Mouse (Mus musculus): ENCODE measurements around the gene Sik3.

Gene Sik3

DNA sequence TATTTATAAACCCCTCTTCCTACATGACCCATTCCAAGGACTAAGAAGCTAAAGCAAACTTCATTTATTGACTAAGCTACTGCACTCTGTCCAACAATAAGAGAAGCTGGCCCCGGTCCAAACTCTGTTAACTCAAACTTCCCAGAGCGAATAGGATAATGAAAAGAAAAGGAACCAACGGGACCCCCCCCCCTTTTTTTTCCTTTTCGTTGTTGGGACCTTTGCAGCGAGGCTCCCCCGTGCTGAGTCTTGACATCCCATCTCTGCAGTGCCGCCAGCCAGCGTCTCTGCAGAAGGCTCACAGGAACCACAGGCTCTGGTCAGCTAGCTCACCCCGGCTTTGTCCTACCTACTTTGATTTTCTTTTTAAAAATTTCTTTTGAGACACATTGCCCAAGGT is 3.2 kb downstream of the Sik3 start:
- DNase-seq (ENCODE audit: low read depth, low spot score), result no peak

GRCm38 (mm10) chr9:46016417-46016816 is 3.8 kb downstream of the Sik3 start:
- no peak for DNase-seq (ENCODE audit: low read depth, low spot score)

DNA sequence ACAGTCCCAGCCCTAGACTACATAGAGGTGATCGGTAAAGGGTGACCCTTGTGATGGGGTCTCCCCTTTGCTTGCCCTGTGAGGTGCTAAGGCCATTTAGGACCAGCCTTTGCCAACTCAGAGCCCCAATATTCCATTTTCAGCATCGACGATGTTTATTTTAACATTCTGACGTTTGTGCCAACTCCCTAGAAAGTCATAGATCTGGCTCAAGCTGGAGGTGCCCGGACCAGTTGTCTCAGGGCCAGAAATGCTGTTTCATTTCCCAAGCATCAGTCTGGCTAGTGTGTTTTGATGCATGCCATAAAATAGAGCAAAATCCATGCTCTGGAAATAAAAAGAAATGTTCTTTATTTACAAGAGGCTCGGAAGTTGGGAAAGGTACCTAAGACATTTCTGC is 5.7 kb downstream of the Sik3 start:
- DNase-seq (ENCODE audit: low read depth, low spot score), result no peak

DNA sequence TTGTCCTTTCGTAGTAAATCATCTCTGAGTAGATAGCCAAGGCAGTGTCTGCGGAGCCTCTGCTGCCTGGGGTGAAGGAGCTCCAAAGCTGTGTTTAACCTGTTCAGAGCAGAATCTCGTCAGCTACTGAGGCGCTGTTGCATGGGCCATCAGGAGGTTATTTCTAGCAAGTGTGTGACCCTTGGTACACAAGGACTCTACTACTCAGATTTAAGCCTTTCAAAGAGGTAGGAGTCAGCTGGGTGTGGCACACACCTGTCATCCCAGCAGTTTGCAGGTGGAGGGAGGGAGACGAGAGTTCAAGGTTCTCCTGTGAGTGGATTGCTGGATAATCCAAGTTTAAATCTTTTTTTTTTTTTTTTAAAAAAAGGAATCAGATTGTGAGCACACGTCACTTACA is 7.4 kb downstream of the Sik3 start:
- DNase-seq (ENCODE audit: low read depth, low spot score), result no peak

DNA sequence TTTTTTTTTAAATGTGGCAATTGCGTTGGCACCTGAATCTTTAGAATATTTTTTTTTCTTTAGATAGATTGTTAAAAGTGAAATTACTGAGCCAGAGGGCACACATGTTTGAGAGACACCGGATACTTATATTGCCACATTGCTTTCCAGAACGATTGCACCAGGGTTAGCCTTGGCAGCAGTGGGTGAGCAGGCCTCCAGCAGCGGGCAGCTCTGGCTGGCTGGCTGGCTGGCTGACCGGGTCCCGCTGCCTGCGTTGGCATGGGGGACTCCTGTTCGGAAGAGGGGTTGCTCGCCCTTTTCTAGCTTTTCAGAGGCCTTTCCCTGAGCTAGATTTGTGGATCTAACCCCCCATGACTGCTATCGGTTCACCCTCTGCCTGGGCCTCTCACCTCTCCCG is 11.0 kb downstream of the Sik3 start:
- DNase-seq (ENCODE audit: low read depth, low spot score), result no peak

- DNase-seq (ENCODE audit: low read depth, low spot score), result no peak
Measured at GRCm38 (mm10) chr9:46026058-46026849, 13.6 kb downstream of the Sik3 start.

- peak; percentile 76 for DNase-seq (ENCODE audit: low read depth, low spot score)
Measured at GRCm38 (mm10) chr9:46027994-46028393, 15.4 kb downstream of the Sik3 start.

- peak; percentile 85 for DNase-seq (ENCODE audit: low read depth, low spot score)
Measured at GRCm38 (mm10) chr9:46029534-46029933, 16.9 kb downstream of the Sik3 start.

DNA sequence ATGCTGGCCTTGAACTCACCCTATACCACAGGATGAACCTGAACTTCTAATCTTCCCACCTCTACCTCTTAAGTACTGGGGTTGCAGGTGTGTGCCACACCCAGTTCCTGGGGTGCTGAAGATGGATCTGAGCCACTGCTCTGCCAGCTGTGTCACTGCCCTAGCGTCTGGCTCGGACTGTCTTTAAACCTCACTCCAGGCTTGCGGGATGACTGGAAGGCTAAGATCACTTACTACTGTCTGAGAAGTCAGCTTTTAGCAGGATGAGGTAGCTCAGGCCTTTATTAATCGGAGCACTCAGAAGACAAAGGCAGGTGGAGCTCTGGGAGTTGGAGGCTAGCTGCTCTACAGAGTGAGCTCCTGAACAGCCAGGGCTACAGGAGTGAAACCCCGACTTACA is 17.6 kb downstream of the Sik3 start:
- DNase-seq (ENCODE audit: low read depth, low spot score), result peak; percentile 75

DNA sequence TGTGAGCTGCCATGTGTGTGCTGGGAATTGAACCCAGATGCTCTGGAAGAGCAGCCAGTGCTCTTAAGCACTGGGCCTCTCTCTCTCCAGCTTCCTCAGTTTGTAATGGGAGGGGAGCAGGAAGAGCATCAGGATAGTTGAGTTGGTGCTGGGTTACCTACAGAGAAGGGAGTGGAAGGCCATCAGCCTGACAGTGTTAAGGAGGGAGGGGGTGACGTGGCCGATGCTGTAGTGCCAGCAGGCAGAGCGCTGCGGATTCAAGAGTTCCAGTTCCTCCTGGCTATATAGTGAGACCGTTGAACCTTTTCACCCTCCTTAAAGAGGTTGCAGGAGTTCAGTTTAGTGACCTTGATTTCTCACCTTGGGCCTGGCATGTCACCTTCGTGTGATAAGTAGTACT is 18.3 kb downstream of the Sik3 start:
- DNase-seq (ENCODE audit: low read depth, low spot score), result peak; percentile 57

DNA sequence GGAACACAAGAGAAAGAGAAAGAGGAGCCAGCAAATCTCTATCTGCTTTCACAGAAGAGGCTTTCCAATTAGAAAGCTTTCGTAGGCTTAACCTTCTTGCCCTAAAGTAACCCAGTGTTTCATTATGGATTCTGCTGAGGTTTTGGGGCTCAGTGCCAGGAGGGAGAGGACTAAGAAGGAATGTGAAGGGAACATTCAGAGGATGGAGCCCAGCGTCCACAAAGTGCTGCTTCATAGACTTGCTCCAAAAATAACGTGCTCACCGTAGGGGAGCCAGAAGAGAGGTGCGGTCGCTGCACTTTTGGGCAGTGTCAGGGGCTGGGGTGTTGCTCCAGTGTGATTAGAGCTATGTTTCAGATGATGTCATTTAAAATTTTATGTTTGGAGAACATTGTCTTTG is 19.6 kb downstream of the Sik3 start:
- DNase-seq (ENCODE audit: low read depth, low spot score), result no peak

- DNase-seq (ENCODE audit: low read depth, low spot score), result no peak
Measured at GRCm38 (mm10) chr9:46033058-46033457, 20.4 kb downstream of the Sik3 start.

GRCm38 (mm10) chr9:46033862-46034261 is 21.2 kb downstream of the Sik3 start:
- DNase-seq (ENCODE audit: low read depth, low spot score), result no peak

GRCm38 (mm10) chr9:46035290-46035871 is 22.8 kb downstream of the Sik3 start:
- DNase-seq (ENCODE audit: low read depth, low spot score), result peak; percentile 91

DNA sequence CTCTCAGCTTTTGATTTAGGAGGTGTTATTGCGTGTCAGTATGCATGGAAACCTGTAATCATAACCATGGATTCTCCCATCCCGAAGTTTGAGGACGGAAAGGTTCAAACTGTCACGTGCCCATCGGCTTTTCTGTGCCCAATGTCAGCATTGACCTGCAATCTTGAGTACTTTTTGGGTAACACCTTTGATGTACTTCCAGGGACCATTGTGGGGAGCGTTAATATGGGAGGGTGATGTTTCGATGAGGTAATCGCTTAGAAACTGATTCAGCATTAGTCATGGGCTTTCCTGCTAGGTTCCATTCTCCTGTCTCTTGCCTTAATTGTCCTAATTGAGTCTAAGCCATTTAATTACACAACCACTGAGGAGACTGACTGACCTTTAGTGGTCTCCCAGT is 24.3 kb downstream of the Sik3 start:
- DNase-seq (ENCODE audit: low read depth, low spot score), result no peak

GRCm38 (mm10) chr9:46038786-46039185 is 26.2 kb downstream of the Sik3 start:
- DNase-seq (ENCODE audit: low read depth, low spot score), result peak; percentile 81

- no peak for DNase-seq (ENCODE audit: low read depth, low spot score)
Measured at GRCm38 (mm10) chr9:46041186-46041585, 28.6 kb downstream of the Sik3 start.

DNA sequence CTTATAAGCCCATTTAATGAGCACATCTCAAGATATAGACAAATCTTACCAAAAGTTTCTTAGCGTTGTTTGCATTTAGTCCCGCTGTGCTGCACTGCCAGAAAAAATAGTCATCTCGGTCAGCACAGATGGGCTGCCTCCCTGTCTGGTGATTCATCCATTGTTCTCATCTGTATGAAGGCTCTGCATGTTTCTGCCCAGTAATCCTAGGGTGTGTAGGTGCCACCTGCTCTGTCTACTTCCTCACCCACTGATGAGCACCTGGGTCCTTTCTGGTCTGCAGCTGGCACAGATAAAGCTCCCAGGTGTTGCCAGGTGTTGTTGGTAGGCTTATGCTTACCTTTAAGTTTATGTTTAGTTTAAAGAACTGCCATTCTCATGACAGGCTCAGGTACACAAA is 29.8 kb downstream of the Sik3 start:
- DNase-seq (ENCODE audit: low read depth, low spot score), result no peak

- peak; percentile 57 for DNase-seq (ENCODE audit: low read depth, low spot score)
Measured at GRCm38 (mm10) chr9:46043626-46044025, 31.0 kb downstream of the Sik3 start.

DNA sequence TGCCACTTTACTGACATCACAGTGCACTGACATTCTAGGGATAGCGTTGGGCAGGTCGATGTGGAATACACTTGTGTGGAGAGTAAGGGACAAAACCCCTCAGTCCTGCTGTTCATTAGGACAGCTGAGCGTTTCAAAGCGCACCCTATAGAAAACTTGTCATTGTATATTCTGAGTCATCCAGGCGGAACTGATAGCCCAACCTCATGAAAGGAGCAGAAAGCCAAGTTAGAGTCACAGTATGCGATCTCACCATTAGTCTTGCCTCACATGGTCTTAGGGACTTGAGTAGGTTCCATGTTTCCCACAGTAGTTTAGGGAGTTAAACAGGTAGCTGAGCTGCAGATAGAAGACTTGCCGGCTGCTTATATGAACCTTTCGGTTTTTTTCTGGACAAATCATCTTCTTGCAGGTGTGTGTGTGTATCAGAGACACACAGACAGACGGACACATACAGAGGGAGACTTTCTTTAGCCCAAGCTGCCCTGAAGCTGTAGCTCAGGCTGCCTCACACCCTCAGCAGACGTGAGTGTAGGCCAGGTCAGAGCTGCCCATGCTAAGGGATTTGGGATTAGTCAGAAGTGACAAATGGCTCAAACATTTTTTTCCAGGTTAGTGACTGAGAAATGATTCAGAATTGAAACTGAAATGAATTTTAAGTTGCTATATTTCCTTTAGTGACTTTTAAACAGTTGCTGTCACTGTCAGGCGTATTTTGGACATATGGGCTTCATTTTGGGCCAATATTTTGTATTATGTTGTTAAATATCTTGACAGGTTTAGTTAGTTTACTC is 34.3 kb downstream of the Sik3 start:
- DNase-seq (ENCODE audit: low read depth, low spot score), result no peak

- no peak for DNase-seq (ENCODE audit: low read depth, low spot score)
Measured at GRCm38 (mm10) chr9:46049525-46049924, 36.9 kb downstream of the Sik3 start.

GRCm38 (mm10) chr9:46050203-46050602 is 37.6 kb downstream of the Sik3 start:
- no peak for DNase-seq (ENCODE audit: low read depth, low spot score)

All from R1 (cell line).